Mouse (Mus musculus) forebrain, embryonic 10.5 days (tissue): ENCODE measurements around the gene Olfr718-ps1. TPM values are rescaled to one million over a fixed set of nuclear protein-coding genes. Genes with fewer than 3 reads are reported as not detected.
"Not testable (repeated sequence)": the region's sequence is repeated elsewhere in the genome, so short reads cannot be mapped to it uniquely, and the experiment has no call there.

ENCODE experiments used
- DNase-seq: peaks from one replicate; pipeline ENCODE4 v3.0.0-alpha.2; 2017; ENCODE audit warnings: low spot score; ENCODE audit errors: extremely low spot score
- H3K27ac ChIP-seq: fragments of 300-500 bp; sonication (generic); 2 replicates; pipeline ENCODE4 v1.5.1; 2016; ENCODE audit warnings: mild to moderate bottlenecking
- H3K27me3 ChIP-seq: fragments of 300-500 bp; sonication (generic); 2 replicates; pipeline ENCODE4 v1.6.1; 2016; ENCODE audit warnings: mild to moderate bottlenecking; ENCODE audit not compliant: poor library complexity, severe bottlenecking
- H3K36me3 ChIP-seq: fragments of 300-500 bp; sonication (generic); replicated peaks from 2 replicates; pipeline ENCODE4 v1.6.1; 2016; ENCODE audit warnings: mild to moderate bottlenecking, moderate library complexity
- H3K4me1 ChIP-seq: fragments of 300-500 bp; sonication (generic); 2 replicates; pipeline ENCODE4 v1.6.1; 2016
- H3K4me3 ChIP-seq: fragments of 300-500 bp; sonication (generic); 2 replicates; pipeline ENCODE4 v1.5.1; 2016; ENCODE audit warnings: mild to moderate bottlenecking, moderate library complexity
- H3K9me3 ChIP-seq: fragments of 300-500 bp; sonication (generic); 2 replicates; pipeline ENCODE4 v1.6.1; 2016; ENCODE audit warnings: mild to moderate bottlenecking, moderate library complexity
- WGBS: fragments of 180-500 bp; shearing (Covaris S2); methylation state at CpG from one replicate; pipeline ENCODE4 v1.1.7; 2016; 5-methylcytosine and 5-hydroxymethylcytosine counted together
- polyA plus RNA-seq: library from polyadenylated mRNA; unstranded; fragments of >200 nt; fragmentation: Nextera tagmentation; extraction: Ambion mirVana; gene quantifications from 2 replicates; pipeline ENCODE4 v1.2.1, GENCODE M21; 2016

Gene Olfr718-ps1
- 0.02 TPM in 1 of 2 replicates, not detected in the other for polyA plus RNA-seq

DNA sequence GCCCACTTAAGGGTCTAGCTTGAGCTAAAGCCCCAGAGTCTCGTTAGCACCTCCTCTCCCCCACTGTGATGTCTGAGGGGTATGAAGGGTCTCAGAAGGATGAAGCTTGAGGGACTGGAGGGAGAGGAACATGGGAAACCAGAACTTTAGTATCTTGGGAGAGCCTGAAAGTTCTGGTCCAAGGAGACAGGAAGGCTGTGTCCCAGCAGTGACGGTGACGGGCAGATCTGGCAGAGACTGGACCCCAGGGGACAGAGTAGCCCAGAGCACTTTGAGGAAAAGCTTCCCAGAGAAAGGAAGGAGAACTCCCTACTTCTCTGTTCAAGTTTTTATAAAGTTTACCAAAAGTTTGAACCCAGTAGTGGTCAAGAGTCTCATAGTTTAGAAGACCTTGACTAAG lies at the start of gene Olfr718-ps1:
TSS of gene Olfr718-ps1 (minus strand) at position 101 of the 400 bp plus-strand sequence.
- H3K27ac ChIP-seq: no peak within 1 kb of the TSS
- no peak within 1 kb of the TSS for H3K4me3 ChIP-seq
- no peaks in the 10 kb centered on the region for H3K36me3 ChIP-seq
- no peak for DNase-seq
- H3K9me3 ChIP-seq: peaks cover 28% of the 10 kb centered on the region
- H3K4me1 ChIP-seq: no peaks in the 10 kb centered on the region
- no peaks in the 10 kb centered on the region for H3K27me3 ChIP-seq
- WGBS: 76% methylated on average over 3 of the region's 3 CpGs

DNA sequence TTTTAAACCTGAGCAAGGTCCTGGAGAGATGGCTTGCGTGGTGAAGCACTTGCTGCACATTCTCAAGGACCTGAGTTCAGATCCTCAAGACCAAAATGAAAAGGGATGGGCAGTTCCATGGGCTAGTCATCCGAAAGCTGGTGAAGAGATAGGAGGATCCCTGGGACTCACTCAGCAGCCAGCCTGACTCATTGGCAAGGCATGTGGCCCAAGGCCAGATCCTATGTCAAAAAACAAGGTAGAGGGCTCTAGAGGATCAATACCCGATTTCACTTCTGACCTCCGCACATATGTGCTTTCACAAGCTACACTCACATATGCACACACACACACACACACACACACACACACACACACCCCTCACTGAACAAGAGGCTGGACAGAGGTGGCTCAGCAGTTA lies 49.1 kb upstream of the Olfr718-ps1 start:
- Histone ChIP-seq H3K9me3 (no peaks in the 10 kb centered on the region), H3K27ac (no peak overlapping the region), H3K27me3 (no peaks in the 10 kb centered on the region), H3K36me3 (no peaks in the 10 kb centered on the region), H3K4me1 (no peaks in the 10 kb centered on the region), H3K4me3 (no peak overlapping the region)
- 88% methylated on average over 4 of the region's 4 CpGs for WGBS
- DNase-seq: no peak

- 88% methylated on average over 2 of the region's 2 CpGs for WGBS
- Histone ChIP-seq H3K9me3 (no peaks in the 10 kb centered on the region), H3K36me3 (no peaks in the 10 kb centered on the region), H3K27ac (no peak overlapping the region), H3K27me3 (no peaks in the 10 kb centered on the region), H3K4me1 (no peaks in the 10 kb centered on the region), H3K4me3 (no peak overlapping the region)
- DNase-seq: no peak
These were observed 47.8 kb upstream of the Olfr718-ps1 start for GRCm38 (mm10) chr5:143195166-143195565.

- not testable (repeated sequence) for DNase-seq, H3K4me1 ChIP-seq, H3K36me3 ChIP-seq, H3K27me3 ChIP-seq, H3K4me3 ChIP-seq, H3K9me3 ChIP-seq, H3K27ac ChIP-seq
- 79% methylated on average over 8 of the region's 8 CpGs for WGBS
These were observed 47.4 kb upstream of the Olfr718-ps1 start for GRCm38 (mm10) chr5:143194747-143195146.

- Histone ChIP-seq H3K27me3 (no peaks in the 10 kb centered on the region), H3K9me3 (no peaks in the 10 kb centered on the region), H3K27ac (no peak overlapping the region), H3K4me1 (no peaks in the 10 kb centered on the region), H3K4me3 (no peak overlapping the region), H3K36me3 (no peaks in the 10 kb centered on the region)
- WGBS: 90% methylated on average over 8 of the region's 8 CpGs
- no peak for DNase-seq
These were observed 45.4 kb upstream of the Olfr718-ps1 start for GRCm38 (mm10) chr5:143192806-143193205.

DNA sequence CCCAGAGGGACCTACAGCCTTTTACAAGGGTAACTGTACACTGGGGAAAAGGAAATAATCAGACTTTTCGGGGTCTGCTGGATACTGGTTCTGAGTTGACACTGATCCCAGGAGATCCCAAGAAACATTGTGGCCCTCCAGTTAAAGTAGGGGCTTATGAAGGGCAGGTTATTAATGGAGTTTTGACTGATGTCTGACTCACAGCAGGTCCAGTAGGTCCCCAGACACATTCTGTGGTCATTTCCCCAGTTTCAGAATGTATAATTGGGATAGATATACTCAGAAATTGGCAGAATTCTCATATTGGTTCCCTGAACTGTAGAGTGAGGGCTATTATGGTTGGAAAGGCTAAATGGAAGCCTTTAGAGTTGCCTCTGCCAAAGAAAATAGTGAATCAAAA lies 40.6 kb upstream of the Olfr718-ps1 start:
- not testable (repeated sequence) for H3K27ac ChIP-seq, DNase-seq, H3K4me3 ChIP-seq, H3K4me1 ChIP-seq, H3K27me3 ChIP-seq, H3K9me3 ChIP-seq, H3K36me3 ChIP-seq
- 92% methylated on average over 1 of the region's 1 CpGs for WGBS

GRCm38 (mm10) chr5:143180255-143181076 lies 33.1 kb upstream of the Olfr718-ps1 start, which contains the start of the genes Rbak and Spdye4b:
Gene Rbak (minus strand): TSS chr5:143180775.
Gene Spdye4b (plus strand): TSS chr5:143181017.
- Histone ChIP-seq H3K36me3 (peaks cover 34% of the 10 kb centered on the region), H3K9me3 (peaks cover 8% of the 10 kb centered on the region; the same call in 1 of the 2 replicates), H3K4me1 (peaks cover 15% of the 10 kb centered on the region), H3K4me3 (peak within 1 kb of the TSS; percentile 87), H3K27me3 (no peaks in the 10 kb centered on the region), H3K27ac (peak within 1 kb of the TSS; percentile 89)
- under 1% methylated on average over 58 of the region's 58 CpGs for WGBS
- DNase-seq: peak; percentile 93

DNA sequence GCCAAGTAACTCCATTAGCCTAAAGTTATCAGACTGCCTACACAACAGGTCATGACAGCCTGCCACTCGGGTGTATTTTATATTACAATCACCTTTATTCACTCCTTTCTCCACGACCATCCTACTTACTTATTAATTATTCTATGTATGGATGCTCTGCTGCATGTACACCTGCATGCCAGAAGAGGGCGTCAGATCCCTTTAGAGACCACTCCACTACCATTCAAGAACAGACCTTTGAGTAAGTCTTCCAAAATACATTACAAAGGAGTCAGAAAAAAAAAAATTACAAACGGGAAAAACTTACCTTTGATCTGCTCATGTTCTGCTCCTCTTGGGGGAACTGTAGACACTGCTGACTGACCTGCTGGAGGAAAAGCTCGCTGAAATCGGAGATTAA lies 31.8 kb upstream of the Olfr718-ps1 start:
- Histone ChIP-seq H3K36me3 (peaks cover 47% of the 10 kb centered on the region), H3K4me1 (peaks cover 15% of the 10 kb centered on the region), H3K4me3 (peak overlapping the region; percentile 87; the same call in 1 of the 2 replicates), H3K9me3 (peaks cover 8% of the 10 kb centered on the region; the same call in 1 of the 2 replicates), H3K27me3 (no peaks in the 10 kb centered on the region), H3K27ac (no peak overlapping the region)
- 45% methylated on average over 6 of the region's 6 CpGs for WGBS
- DNase-seq: no peak

DNA sequence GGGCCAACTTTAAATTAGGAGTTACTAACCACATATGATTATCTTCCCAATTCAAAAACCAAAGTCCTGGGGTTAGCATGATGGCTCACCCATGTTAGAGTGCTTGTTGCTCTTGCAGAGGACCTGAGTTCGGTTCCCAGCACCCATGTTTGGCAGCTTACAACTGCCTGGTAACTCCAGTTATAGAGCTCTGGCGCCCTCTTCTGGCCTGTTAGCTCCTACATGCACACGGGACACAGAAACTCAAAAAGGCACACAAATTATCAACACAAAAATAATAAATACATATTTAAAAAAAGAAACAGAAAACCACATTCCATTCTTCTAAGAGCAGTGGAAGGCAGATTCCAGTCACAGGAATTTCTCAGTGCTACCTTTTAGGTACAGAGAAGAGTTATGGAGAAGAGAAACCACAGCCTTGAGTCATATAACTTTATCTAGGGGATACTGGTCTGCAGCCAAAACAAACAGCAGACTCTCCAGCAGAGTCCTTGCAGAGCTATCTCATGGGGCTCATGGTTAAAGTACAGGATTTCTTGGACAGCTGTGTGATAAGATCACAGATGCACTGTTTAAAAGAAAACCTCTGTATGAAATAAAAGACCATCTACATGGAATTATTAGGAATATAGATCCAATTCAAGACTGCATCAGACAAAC lies 30.3 kb upstream of the Olfr718-ps1 start:
- Histone ChIP-seq H3K4me3 (no peak overlapping the region), H3K36me3 (peaks cover 62% of the 10 kb centered on the region), H3K27me3 (no peaks in the 10 kb centered on the region), H3K9me3 (peaks cover 13% of the 10 kb centered on the region; the same call in 1 of the 2 replicates), H3K27ac (no peak overlapping the region), H3K4me1 (peaks cover 15% of the 10 kb centered on the region)
- DNase-seq: no peak
- 94% methylated on average over 3 of the region's 3 CpGs for WGBS

GRCm38 (mm10) chr5:143175970-143176369 lies 28.6 kb upstream of the Olfr718-ps1 start:
- peaks cover 79% of the 10 kb centered on the region for H3K36me3 ChIP-seq
- H3K4me3 ChIP-seq: no peak overlapping the region
- WGBS: 97% methylated on average over 4 of the region's 4 CpGs
- H3K27me3 ChIP-seq: no peaks in the 10 kb centered on the region
- peaks cover 15% of the 10 kb centered on the region for H3K4me1 ChIP-seq
- DNase-seq: no peak
- H3K27ac ChIP-seq: no peak overlapping the region
- H3K9me3 ChIP-seq: peaks cover 13% of the 10 kb centered on the region; the same call in 1 of the 2 replicates

- H3K9me3 ChIP-seq: 0 out of 2 replicates have a peak, but pooled peaks cover 3% of the 10 kb centered on the region
- WGBS: 17% methylated on average over 18 of the region's 18 CpGs
- H3K27me3 ChIP-seq: peaks cover 7% of the 10 kb centered on the region; the same call in 1 of the 2 replicates
- no peak overlapping the region for H3K27ac ChIP-seq
- H3K4me1 ChIP-seq: peaks cover 12% of the 10 kb centered on the region
- H3K4me3 ChIP-seq: no peak overlapping the region; the same call in 1 of the 2 replicates
- DNase-seq: no peak
- no peaks in the 10 kb centered on the region for H3K36me3 ChIP-seq
These were observed 18.2 kb upstream of the Olfr718-ps1 start for GRCm38 (mm10) chr5:143165508-143166070.

DNA sequence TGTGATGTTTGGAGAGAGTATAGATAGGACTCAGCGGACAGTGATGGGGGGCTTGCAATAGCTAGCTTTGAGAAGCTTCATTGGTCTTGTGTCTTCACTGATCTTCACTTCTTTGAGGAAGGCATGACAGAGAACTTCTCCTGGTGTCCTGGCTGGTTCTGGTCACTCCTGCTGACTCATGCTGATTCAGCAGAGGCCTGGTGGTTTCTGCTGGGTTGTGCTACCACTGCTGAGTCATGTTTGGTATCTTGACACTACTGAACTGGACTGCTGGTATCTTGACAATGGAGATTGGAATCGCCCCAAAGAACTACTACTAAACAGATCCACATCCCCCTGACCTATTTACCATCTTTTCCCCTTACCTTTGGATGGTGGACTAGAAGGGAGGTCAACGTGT lies 8.2 kb upstream of the Olfr718-ps1 start:
- peaks cover 16% of the 10 kb centered on the region for H3K9me3 ChIP-seq
- H3K36me3 ChIP-seq: no peaks in the 10 kb centered on the region
- 86% methylated on average over 3 of the region's 3 CpGs for WGBS
- DNase-seq: no peak
- H3K27me3 ChIP-seq: peaks cover 50% of the 10 kb centered on the region
- H3K4me3 ChIP-seq: no peak overlapping the region
- 0 out of 2 replicates have a peak, but pooled peaks cover 5% of the 10 kb centered on the region for H3K4me1 ChIP-seq
- no peak overlapping the region for H3K27ac ChIP-seq
